Mouse (Mus musculus): ENCODE results near the gene Acan.

- no peak for TF ChIP-seq POLR2AphosphoS2 (IDR thresholded peaks at IDR 0.05; ENCODE audit: low read length)
- no peak for TF ChIP-seq GATA1 (IDR thresholded peaks at IDR 0.05; ENCODE audit: low read depth, low read length)
- no peak for TF ChIP-seq RAD21 (IDR thresholded peaks at IDR 0.05; ENCODE audit: low read depth, low read length)
- no peak for TF ChIP-seq JUND (IDR thresholded peaks at IDR 0.05; ENCODE audit: low read depth, low read length)
- TF ChIP-seq BHLHE40 (IDR thresholded peaks at IDR 0.05; ENCODE audit: borderline replicate concordance, low read depth, low read length) = no peak
- TF ChIP-seq POLR2A (IDR thresholded peaks at IDR 0.05; ENCODE audit: control insufficient read depth in 1 of 2, insufficient read depth in 1 of 2, low read depth in 1 of 2, low read length in 2 of 2, poor library complexity in 1 of 2) = no peak
- no peak for TF ChIP-seq CTCF (IDR thresholded peaks at IDR 0.05 in 2 of 3, conservative IDR thresholded peaks at IDR 0.05 in 1 of 3; ENCODE audit: control insufficient read depth in 1 of 3, insufficient read depth in 1 of 3, low read depth in 2 of 3, low read length in 3 of 3, poor library complexity in 1 of 3, severe bottlenecking in 1 of 3)
- no peak for TF ChIP-seq MAFK (IDR thresholded peaks at IDR 0.05; ENCODE audit: borderline replicate concordance, low read depth, low read length)
- no peak for TF ChIP-seq SIN3A (IDR thresholded peaks at IDR 0.05; ENCODE audit: low read length)
- TF ChIP-seq USF1 (IDR thresholded peaks at IDR 0.05; ENCODE audit: low read depth, low read length) = no peak
- TF ChIP-seq EP300 (IDR thresholded peaks at IDR 0.05; ENCODE audit: low read depth in 1 of 2, low read length in 2 of 2) = no peak
- TF ChIP-seq MAX (IDR thresholded peaks at IDR 0.05; ENCODE audit: low read length) = no peak
- no peak for TF ChIP-seq ZNF384 (IDR thresholded peaks at IDR 0.05; ENCODE audit: low read depth, low read length)
These were observed 94.8 kb downstream of the Acan start for GRCm38 (mm10) chr7:79147931-79148653.
